Mouse (Mus musculus): ENCODE results near the gene Aldh1l2. TPM values are rescaled to one million over a fixed set of nuclear protein-coding genes. Genes with fewer than 3 reads are reported as not detected.

The Aldh1l2 gene
- polyA plus RNA-seq, 1 experiment: not detected

DNA sequence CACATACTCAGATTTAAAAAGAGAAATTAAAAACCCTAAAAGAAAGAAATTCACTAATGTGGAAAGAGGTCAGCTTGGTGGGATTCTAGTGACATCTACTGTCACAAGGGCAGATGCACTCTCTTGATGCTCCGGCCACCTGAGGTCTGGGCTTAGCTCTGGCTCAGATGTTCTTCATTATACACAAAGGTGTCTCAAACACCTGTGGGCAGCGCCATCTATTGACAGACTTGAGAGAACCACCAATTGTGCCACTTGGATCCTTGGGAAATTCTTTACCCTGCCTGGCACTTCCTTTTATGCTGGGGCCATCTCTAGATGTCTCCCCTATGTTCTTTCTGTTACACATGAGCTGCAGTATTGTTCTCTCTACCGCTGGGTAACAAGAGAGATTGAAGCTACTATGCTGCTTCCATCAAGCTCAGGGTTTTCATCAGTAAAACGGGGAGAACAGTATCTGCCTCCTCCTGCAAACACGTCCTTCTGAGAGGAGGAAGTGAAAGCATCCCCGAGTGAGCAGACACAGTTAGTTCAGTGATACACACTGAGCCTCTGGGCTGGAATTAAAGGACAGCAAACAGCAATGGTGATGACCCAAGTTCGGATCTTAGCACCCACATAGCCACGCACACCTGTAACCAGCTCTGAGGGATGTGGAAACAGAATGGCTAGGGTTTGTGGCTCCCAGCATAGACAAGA is 24.8 kb downstream of the Aldh1l2 start:
- no peak for TF ChIP-seq GATA1 (IDR thresholded peaks at IDR 0.05; ENCODE audit: low read length)

DNA sequence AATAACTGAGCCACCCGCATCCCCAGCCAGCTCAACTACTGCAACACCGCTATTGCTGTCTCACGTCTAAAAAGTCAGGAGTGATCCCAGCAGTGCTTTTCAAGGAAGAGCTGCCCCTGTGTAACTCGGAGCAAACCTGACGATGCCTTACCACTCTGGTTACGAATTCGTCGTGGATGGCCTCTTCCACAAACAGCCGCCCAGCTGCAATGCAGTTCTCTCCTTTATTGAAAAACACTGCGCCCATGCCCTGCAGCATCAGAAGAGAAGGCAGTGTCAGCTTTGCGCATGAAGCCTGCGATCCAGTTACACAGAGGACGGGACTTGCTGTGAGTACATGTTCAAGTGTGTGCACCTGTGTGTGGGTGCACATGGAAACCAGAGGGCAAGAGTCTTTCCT is 36.6 kb downstream of the Aldh1l2 start:
- TF ChIP-seq GATA1 (IDR thresholded peaks at IDR 0.05; ENCODE audit: low read length): no peak

DNA sequence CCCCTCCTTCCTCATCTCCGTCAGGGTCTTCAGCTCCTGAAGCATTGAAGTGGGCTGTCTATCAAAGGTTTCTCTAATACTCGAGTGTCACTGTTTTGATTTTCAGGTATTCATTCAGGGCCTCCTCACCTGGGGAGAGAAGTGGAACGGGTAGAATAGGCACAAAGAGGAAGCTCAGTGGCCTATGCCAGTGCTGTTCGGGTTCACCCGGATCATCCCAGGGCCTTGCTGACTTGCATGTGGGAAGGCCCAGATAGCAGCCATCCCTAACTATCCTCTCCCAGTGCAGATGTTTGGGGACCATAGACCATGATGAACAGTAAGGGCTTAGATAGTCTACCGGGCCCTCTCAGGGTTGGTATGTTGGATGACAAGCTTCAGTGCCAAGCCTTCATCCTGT is 43.4 kb downstream of the Aldh1l2 start:
- TF ChIP-seq GATA1 (IDR thresholded peaks at IDR 0.05; ENCODE audit: low read length): no peak

DNA sequence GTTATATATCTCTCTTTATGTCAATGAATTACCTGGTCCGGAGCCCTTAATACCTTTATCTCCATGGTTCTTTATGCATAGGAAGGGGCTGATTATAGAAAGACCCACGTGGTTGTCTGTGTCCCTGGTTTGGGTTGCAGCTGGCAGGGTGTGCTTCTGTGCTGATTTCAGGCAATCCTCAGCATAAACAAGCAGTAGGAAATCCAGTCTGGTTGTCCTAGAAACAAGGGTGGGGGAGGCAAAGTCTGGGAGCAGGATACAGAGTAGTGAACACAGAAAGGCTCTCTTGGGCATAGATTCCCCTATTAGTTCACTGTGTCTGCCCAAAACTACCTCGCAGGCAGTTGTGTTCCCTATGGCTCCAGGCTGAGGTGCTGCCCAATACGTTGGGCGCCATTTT is 56.7 kb downstream of the Aldh1l2 start:
- no peak for TF ChIP-seq GATA1 (IDR thresholded peaks at IDR 0.05; ENCODE audit: low read length)

DNA sequence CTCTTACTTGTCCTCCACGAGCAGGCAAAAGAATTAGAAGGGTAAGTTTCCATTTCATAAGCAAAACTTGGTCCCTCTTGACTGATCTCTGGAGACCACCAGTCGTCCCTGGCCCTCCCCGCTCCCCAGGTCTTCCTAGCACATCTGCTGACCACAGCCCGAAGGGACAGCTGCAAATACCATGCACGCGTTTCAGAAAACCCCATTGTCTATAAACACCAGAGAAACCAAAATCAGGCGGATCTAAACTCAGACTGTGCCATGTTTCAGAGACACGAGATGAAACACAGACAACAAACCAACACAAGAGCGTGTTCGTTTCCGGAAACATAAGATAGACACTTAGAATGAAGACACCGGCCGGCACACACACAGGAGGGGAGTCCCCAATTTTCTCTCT is 58.7 kb downstream of the Aldh1l2 start:
- TF ChIP-seq GATA1 (IDR thresholded peaks at IDR 0.05; ENCODE audit: low read length): no peak

DNA sequence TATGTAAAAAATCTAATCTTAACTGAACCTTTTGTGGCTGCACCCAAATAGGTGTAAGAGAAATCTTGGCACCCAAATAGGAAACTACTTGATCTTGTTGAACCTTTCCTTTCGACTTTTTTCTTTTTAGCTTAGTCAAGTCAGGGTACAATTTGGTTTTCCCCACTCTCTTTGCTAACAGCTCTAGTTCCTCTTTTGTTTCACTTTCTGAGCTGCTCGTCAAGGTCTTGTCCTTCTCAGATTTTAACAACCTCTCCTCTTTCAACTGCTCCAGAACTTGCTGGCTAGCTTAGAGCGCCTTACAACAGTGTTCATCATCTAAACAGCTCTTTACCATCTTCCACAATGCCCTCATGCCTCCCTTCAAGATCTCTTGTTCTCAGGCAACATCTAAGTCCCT is 76.4 kb downstream of the Aldh1l2 start:
- TF ChIP-seq GATA1 (IDR thresholded peaks at IDR 0.05; ENCODE audit: low read length): no peak

DNA sequence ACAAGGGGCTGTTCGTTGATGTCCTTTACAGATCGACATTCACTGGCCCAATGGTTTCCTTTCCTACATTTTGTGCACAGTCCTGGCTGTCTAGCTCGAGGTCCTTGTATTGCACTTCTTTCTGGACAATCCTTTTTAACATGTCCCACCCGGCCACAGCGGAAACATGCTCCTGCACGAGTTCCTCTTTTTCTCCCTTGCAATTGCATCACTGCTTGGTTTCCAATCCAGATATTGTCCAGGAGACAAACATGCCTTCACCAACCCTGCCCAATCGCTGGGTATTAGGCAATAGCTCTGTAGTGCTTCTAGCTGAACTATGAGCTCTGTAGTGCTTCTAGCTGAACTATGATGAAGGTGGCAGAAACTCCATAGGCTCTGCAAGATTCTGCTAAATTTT is 85.4 kb downstream of the Aldh1l2 start:
- TF ChIP-seq GATA1 (IDR thresholded peaks at IDR 0.05; ENCODE audit: low read length): no peak

Other genes with a start within 250 kb of the Aldh1l2 start
- not detected in 2 replicates for gene Slc41a2, start 196.3 kb downstream of the Aldh1l2 start, polyA plus RNA-seq (2012)
- 0.56 and 0.75 TPM in 2 replicates for gene D10Wsu102e, start 173.9 kb downstream of the Aldh1l2 start, polyA plus RNA-seq (2012)
- 1.5 and 2.2 TPM in 2 replicates for gene Washc4, start 9.6 kb upstream of the Aldh1l2 start, polyA plus RNA-seq (2012)
- gene Appl2, start 114.6 kb upstream of the Aldh1l2 start, polyA plus RNA-seq (2012): not detected in 2 replicates
- gene 1500009L16Rik, start 188.7 kb upstream of the Aldh1l2 start, polyA plus RNA-seq (2012): not detected in 2 replicates

All from G1E-ER4 (cell line).